Mouse (Mus musculus) left cerebral cortex, adult 6 months (tissue): ENCODE data around the gene Gpx2. TPM values are rescaled to one million over a fixed set of nuclear protein-coding genes. Genes with fewer than 3 reads are reported as not detected.

Experiments
- long read RNA-seq, 2 experiments: library from polyadenylated mRNA; unstranded; transcript quantifications; one replicate each; pipeline ENCODE4 v2.0.0; 2019 to 2020
- polyA plus RNA-seq: library from polyadenylated mRNA; unstranded; fragments of <200 nt; fragmentation: Nextera tagmentation; gene quantifications from 2 replicates; pipeline ENCODE4 v1.2.3, GENCODE M21; 2021

Gpx2 gene
- not detected in 2 replicates for polyA plus RNA-seq
- long read RNA-seq, experiment 1 = 0 reads
- long read RNA-seq, experiment 2 = 0 reads

DNA sequence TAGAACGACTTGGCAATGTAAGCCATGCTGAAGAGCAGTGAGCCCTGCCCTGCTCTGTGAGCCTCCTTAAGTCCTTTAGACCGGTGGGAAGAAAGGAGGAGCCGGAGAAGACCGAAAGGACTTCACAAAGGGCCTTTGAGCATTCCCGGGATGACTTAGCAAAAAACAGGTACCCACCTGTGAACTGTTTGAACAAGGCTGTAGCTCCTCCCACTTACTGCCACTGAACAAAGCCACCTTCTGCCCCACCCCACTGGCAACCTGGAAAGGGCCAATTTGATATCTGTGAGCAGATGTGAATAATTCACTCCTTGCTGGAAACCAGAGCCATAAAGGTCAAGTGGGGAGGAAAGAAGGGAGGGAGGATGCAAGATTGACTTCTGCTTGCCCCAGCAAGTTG lies at the start of gene Gpx2:
Gene Gpx2 (minus strand): TSS at position 205 of the 400 bp plus-strand sequence.

DNA sequence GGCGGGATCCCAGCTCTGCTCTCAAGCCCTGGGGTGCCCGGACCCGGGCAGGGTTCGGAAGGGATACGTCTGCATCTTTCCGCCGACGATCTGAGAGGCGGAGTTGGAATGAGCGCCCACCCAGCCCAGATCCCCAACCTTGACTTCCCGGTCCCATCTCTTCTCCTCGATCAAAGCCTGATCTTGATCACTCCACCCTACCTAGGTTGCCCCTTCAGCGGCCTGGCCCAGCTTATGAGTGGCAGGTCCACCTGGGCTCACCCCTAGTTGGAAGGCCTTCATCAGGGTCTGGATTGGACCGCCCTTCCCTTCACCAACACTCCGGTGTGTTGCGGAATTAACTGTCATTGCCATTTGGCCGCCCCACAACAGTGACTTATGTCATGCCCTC lies 27.3 kb upstream of the Gpx2 start, which contains the start of gene Rab15:
Gene Rab15 (minus strand): TSS at position 258 of the 391 bp plus-strand sequence.

DNA sequence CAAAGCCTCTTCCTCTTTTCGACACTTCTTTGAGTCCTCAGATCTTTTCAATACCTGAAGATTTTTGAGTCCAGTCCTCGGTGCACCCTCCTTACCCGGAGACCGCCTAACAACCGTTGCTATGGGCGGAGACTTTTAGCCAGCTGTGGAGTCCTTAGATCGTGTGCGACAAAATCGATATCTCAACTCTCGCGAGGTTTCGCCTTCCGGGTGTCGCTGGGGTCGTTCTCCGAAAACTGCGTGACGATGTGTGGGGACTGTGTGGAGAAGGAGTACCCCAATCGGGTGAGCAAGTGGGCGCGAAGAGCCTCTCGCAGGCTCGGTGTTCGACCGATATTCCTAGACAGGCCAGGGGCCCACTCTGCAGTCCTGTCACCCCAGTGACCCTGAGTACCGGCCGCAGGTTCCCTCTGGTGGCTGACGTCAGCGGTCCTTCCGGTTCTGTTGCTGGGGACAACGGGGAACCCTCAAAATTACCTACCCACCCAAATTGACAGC lies 30.0 kb downstream of the Gpx2 start, which contains the start of the genes Churc1 and Fntb:
Gene Churc1 (plus strand): TSS at position 185 of the 498 bp plus-strand sequence.
Gene Fntb (plus strand): TSS at position 236 of the 498 bp plus-strand sequence.

Other genes with a start within 250 kb of the Gpx2 start
- gene Sptb, start 85.0 kb downstream of the Gpx2 start, polyA plus RNA-seq = 7.7 and 8.5 TPM in 2 replicates
- 246 and 305 TPM in 2 replicates for gene Churc1, start 30.0 kb downstream of the Gpx2 start, polyA plus RNA-seq
- gene Fntb, start 30.0 kb downstream of the Gpx2 start, polyA plus RNA-seq = 12.9 and 19.0 TPM in 2 replicates
- 105 and 154 TPM in 2 replicates for gene Rab15, start 27.4 kb upstream of the Gpx2 start, polyA plus RNA-seq
- 37.8 and 42.1 TPM in 2 replicates for gene Max, start 166.6 kb upstream of the Gpx2 start, polyA plus RNA-seq